Mouse (Mus musculus) liver, embryonic 11.5 days (tissue): ENCODE measurements around the gene Slc47a1. TPM values are rescaled to one million over a fixed set of nuclear protein-coding genes. Genes with fewer than 3 reads are reported as not detected.

ENCODE experiments used
- ATAC-seq: fragments of 200-750 bp; cut with Nextera tagmentation; replicated peaks from 2 replicates; pipeline ENCODE4 v1.8.0; 2017; ENCODE audit warnings: moderate number of reproducible peaks, mild to moderate bottlenecking, moderate TSS enrichment, moderate library complexity; ENCODE audit not compliant: low FRiP score
- DNase-seq: peaks from one replicate; pipeline ENCODE4 v3.0.0-alpha.2; 2017; ENCODE audit warnings: low spot score
- H3K27ac ChIP-seq: fragments of 300-500 bp; sonication (generic); 2 replicates; pipeline ENCODE4 v1.5.1; 2014; ENCODE audit warnings: mild to moderate bottlenecking, low read depth, low read length, control low read depth
- H3K27me3 ChIP-seq: fragments of 300-500 bp; sonication (generic); replicated peaks from 2 replicates; pipeline ENCODE4 v1.6.1; 2014; ENCODE audit warnings: low read length, mixed read lengths; ENCODE audit not compliant: control insufficient read depth, insufficient read depth
- H3K36me3 ChIP-seq: fragments of 300-500 bp; sonication (generic); 2 replicates; pipeline ENCODE4 v1.6.1; 2014; ENCODE audit warnings: mild to moderate bottlenecking, low read length, moderate library complexity, mixed read lengths; ENCODE audit not compliant: control insufficient read depth, insufficient read depth
- H3K4me1 ChIP-seq: fragments of 300-500 bp; sonication (generic); replicated peaks from 2 replicates; pipeline ENCODE4 v1.6.1; 2014; ENCODE audit warnings: low read length, mixed read lengths; ENCODE audit not compliant: control insufficient read depth, insufficient read depth
- H3K4me2 ChIP-seq: fragments of 300-500 bp; sonication (generic); 2 replicates; pipeline ENCODE4 v1.6.1; 2014; ENCODE audit warnings: mild to moderate bottlenecking, control low read depth, moderate library complexity
- H3K4me3 ChIP-seq: fragments of 300-500 bp; sonication (generic); 2 replicates; pipeline ENCODE4 v1.5.1; 2014; ENCODE audit warnings: low read depth, low read length, control low read depth
- H3K9ac ChIP-seq: fragments of 300-500 bp; sonication (generic); 2 replicates; pipeline ENCODE4 v1.6.1; 2014; ENCODE audit warnings: low read depth, low read length, control low read depth
- H3K9me3 ChIP-seq: fragments of 300-500 bp; sonication (generic); 2 replicates; pipeline ENCODE4 v1.6.1; 2016; ENCODE audit warnings: low read length, inconsistent platforms, mixed read lengths; ENCODE audit not compliant: control insufficient read depth
- WGBS: fragments of 180-500 bp; shearing (Covaris S2); extraction: QIAGEN DNeasy Blood & Tissue Kit; methylation state at CpG from one replicate; pipeline ENCODE4 v1.1.7; 2014; 5-methylcytosine and 5-hydroxymethylcytosine counted together
- polyA plus RNA-seq: library from polyadenylated mRNA; unstranded; fragments of >200 nt; fragmentation: Nextera tagmentation; extraction: Ambion mirVana; gene quantifications from 2 replicates; pipeline ENCODE4 v1.2.1, GENCODE M21; 2014

The Slc47a1 gene
- polyA plus RNA-seq, 1 experiment from 2014 or later, result 1.4 TPM

DNA sequence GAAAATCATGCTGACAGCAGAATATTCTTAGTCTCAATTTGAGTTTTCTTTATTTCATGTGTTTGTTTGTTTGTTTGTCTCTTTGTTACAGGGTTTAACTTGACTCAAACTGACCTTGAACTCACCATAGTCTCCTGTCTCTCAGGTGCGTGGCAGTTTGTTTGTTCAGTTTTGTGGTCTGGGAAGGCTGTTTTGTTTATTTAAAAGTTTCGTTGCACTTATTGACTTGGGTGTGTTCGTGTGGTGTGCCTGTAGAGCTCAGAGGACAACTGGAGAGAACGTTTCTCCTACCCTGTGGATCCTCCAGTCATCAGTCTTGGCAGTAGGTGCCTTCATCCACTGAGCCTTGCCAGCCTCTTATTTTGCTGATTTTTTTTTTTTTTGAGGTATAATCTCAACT lies 10.8 kb upstream of the Slc47a1 start:
- DNase-seq, result no peak
- Histone ChIP-seq H3K4me2 (no peak overlapping the region), H3K27ac (no peak overlapping the region), H3K27me3 (no peaks in the 10 kb centered on the region), H3K4me3 (no peak overlapping the region), H3K9ac (no peak overlapping the region), H3K36me3 (no peaks in the 10 kb centered on the region), H3K4me1 (no peaks in the 10 kb centered on the region), H3K9me3 (no peaks in the 10 kb centered on the region)
- no peak for ATAC-seq
- WGBS, result 64% methylated on average over 4 of the region's 4 CpGs

DNA sequence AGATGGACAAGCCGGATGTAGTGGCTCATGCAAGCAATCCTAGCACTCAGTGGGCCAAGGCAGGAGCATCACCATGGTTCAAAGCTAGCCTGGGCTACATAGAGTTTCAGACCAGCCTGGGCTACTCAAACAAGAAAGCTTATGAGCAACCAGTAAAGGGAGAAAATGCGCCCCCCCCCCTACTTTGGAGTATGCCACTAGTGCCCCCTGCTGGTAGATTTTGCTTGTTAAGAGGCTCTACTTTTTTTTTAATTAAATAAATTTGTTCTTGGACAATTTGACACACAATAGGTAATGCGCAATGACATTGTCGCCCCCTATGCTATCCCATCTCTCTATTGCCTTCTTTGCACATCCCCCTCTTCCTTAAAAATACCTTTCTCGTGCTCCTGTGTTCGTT lies 9.9 kb upstream of the Slc47a1 start:
- DNase-seq, result peak; percentile 41

DNA sequence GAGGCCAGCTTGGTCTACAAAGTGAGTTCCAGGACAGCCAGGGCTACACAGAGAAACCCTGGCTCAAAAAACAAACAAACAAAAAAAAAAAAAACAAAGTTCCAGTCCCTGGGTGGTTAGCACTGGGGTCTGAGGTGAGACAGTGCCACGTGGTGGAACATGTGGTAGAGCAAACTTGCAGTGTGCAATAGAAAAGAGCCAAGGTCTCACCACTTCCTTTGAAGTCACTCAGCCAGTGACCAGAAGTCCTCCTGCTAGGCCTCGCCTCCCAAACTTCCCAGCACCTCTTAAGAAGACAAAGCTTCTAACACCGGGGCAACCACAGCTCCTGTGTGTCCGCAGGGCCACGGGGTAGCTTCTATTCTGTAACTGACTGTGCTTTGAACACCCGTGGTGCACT lies 9.1 kb upstream of the Slc47a1 start:
- Histone ChIP-seq H3K9ac (no peak overlapping the region), H3K4me2 (no peak overlapping the region), H3K27ac (no peak overlapping the region), H3K36me3 (no peaks in the 10 kb centered on the region), H3K4me3 (no peak overlapping the region), H3K4me1 (no peaks in the 10 kb centered on the region), H3K27me3 (no peaks in the 10 kb centered on the region), H3K9me3 (no peaks in the 10 kb centered on the region)
- WGBS, result 66% methylated on average over 6 of the region's 6 CpGs
- DNase-seq (no peak), ATAC-seq (no peak)

More for the DNA sequence above, 9.9 kb upstream of the Slc47a1 start:
- Histone ChIP-seq H3K4me3 (no peak overlapping the region), H3K4me1 (no peaks in the 10 kb centered on the region), H3K4me2 (no peak overlapping the region), H3K27ac (no peak overlapping the region), H3K36me3 (no peaks in the 10 kb centered on the region), H3K27me3 (no peaks in the 10 kb centered on the region), H3K9me3 (no peaks in the 10 kb centered on the region), H3K9ac (no peak overlapping the region)
- 57% methylated on average over 6 of the region's 6 CpGs for WGBS
- no peak for ATAC-seq

DNA sequence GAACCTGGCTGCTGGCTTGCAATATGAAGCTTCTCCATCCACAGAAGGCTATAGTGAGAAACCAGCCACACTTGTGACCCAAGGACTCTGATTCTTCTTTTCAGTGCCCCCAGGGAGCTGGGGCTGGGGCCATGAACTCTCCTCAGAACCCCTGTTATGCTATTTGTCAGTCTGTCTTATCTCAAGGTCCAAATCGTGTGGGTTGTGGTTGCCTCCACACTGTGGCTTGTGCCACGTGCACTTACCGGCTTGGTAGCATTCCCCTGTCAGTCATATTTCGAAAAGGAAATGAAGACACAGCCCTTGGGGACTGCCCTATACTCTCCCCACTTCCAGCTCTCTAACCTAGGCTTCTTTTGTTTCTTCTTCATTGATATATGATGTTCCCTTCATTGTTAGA lies 7.6 kb upstream of the Slc47a1 start:
- Histone ChIP-seq H3K4me2 (no peak overlapping the region), H3K27ac (no peak overlapping the region), H3K9ac (no peak overlapping the region), H3K4me1 (no peaks in the 10 kb centered on the region), H3K27me3 (no peaks in the 10 kb centered on the region), H3K36me3 (no peaks in the 10 kb centered on the region), H3K4me3 (no peak overlapping the region), H3K9me3 (no peaks in the 10 kb centered on the region)
- DNase-seq (no peak), ATAC-seq (no peak)
- WGBS, result 42% methylated on average over 4 of the region's 4 CpGs

DNA sequence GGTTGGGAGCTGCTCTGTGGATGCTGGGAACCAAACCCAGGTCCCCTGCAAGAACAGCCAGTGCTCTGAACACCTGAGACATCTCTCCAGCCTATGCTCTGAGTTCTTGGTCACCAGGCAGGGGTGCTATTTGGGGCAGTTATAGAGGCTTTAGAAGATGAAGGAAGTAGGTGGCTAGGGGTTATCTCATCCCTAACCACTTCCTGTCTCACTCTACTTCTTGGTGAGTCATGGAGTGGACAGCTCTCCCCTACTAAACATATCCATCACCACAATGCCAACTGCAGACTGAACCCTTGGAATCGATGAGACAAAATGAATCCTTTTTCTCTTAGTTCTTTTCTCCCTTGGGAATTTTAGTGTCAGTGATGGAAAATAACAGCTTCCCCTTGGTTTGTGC lies 3.1 kb upstream of the Slc47a1 start:
- Histone ChIP-seq H3K9ac (no peak overlapping the region), H3K4me1 (0 out of 2 replicates have a peak, but pooled peaks cover 5% of the 10 kb centered on the region), H3K27ac (no peak overlapping the region), H3K9me3 (no peaks in the 10 kb centered on the region), H3K4me2 (no peak overlapping the region), H3K36me3 (no peaks in the 10 kb centered on the region), H3K4me3 (no peak overlapping the region), H3K27me3 (peaks cover 36% of the 10 kb centered on the region)
- WGBS, result 69% methylated on average over 1 of the region's 1 CpGs
- DNase-seq (no peak), ATAC-seq (no peak)

DNA sequence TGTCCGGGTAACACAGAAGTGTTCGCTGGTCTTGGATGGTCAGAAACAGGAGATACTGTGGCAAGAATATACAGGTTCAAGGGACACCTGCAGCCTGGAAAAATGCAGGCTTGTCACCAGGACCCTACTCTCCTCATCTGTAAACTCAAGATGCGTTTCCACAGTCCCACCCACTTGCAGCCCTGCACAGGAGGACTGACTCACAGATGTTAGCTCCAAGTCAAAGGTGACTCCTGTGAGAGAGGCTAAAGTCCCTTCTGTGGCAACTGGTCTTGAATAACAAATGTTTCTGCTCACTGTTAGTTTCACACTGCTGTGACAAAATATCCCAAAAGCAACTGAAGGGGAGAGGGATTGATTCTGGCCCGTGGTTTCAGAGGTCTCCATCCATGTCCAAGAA lies 506 bp upstream of the Slc47a1 start:
- H3K4me3 ChIP-seq, result no peak overlapping the region
- no peak overlapping the region for H3K9ac ChIP-seq
- no peaks in the 10 kb centered on the region for H3K9me3 ChIP-seq
- no peaks in the 10 kb centered on the region for H3K36me3 ChIP-seq
- 0 out of 2 replicates have a peak, but pooled peaks cover 5% of the 10 kb centered on the region for H3K4me1 ChIP-seq
- H3K4me2 ChIP-seq, result no peak overlapping the region
- DNase-seq (no peak), ATAC-seq (no peak)
- no peak overlapping the region for H3K27ac ChIP-seq
- peaks cover 42% of the 10 kb centered on the region for H3K27me3 ChIP-seq
- WGBS, result 60% methylated on average over 4 of the region's 4 CpGs

DNA sequence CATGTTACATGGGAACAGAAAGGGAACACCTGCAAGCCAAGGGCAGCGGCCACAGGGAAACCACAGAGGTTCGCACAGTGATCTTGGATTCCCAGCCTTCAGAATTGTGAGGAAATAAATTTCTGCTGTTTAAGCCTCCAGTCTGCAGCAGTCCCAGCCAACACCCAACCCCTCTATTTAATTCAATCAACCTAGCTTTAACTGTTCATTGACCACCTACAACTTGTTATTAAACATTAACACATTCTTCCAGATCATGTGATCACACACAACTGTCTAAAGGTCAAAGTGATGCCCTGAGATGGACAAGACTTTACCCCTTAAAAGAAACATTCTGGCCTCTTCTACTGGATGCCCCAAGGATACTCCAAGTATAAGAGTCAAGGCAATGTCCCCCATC lies 9.5 kb downstream of the Slc47a1 start:
- Histone ChIP-seq H3K36me3 (no peaks in the 10 kb centered on the region), H3K4me2 (no peak overlapping the region), H3K9me3 (no peaks in the 10 kb centered on the region), H3K27ac (no peak overlapping the region), H3K9ac (no peak overlapping the region), H3K4me3 (no peak overlapping the region), H3K4me1 (no peaks in the 10 kb centered on the region; the same call in 1 of the 2 replicates), H3K27me3 (no peaks in the 10 kb centered on the region; the same call in 1 of the 2 replicates)
- DNase-seq, result no peak
- ATAC-seq, result no peak
- 89% methylated on average over 2 of the region's 2 CpGs for WGBS

DNA sequence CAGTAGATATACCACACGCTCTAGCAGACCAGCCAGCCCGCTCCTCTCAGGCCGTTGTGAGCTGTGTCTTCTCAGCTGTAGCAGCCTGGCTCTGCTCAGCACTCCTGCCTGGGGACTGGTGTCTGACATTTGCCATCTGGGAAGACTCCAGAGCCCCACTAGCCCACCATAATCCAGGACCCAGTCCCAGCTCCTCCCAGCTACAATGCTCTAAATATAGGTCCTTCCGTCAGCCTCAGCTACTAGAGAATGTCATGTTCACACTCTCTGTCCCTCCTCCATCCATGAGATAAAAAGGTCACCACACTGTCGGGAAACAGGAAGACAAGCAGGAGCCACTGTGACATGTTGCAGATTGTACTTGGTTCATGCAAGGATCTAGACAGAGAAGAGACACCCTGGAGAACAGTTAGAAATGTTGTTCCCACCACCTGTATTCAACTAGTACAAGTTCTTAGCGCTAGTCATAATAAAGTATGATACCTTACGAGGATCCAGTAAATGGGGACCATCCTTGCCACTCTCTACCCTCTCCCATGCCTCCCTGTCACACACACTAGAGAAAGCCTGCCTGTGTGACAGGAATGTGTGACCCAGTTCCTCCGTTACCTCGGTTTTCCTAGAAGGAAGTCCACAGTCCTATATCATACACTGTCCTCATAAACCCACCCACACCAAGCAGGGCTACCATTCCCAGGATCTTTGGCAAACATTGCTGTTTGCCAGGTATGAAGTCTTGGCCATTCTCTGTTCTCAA lies 11.4 kb downstream of the Slc47a1 start:
- no peak for ATAC-seq
- H3K36me3 ChIP-seq, result no peaks in the 10 kb centered on the region
- no peak for DNase-seq
- H3K9ac ChIP-seq, result no peak overlapping the region
- H3K4me2 ChIP-seq, result no peak overlapping the region
- no peaks in the 10 kb centered on the region for H3K27me3 ChIP-seq
- no peak overlapping the region; the same call in 1 of the 2 replicates for H3K27ac ChIP-seq
- WGBS, result 59% methylated on average over 9 of the region's 9 CpGs
- no peaks in the 10 kb centered on the region for H3K9me3 ChIP-seq
- H3K4me3 ChIP-seq, result no peak overlapping the region
- no peaks in the 10 kb centered on the region; the same call in 1 of the 2 replicates for H3K4me1 ChIP-seq

DNA sequence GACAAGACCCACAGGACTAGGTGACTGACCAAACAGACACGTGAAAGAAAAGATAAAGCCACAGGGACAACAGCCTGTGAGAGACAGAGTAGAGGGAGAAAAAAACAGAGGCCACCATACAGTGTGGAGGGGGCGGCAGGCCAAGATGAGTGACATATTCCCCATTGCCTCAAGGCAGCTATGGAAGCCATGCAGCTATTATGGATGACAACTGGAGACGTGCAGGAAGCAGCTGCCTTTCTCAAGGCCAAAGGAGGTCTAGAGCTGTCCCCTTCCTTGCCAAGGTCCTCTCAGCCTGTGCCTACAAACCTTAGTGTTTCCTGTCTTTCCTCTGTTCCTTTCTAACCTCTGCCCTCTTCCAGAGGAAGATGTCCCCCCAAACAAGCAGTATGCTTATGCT lies 12.2 kb downstream of the Slc47a1 start:
- no peaks in the 10 kb centered on the region for H3K36me3 ChIP-seq
- no peaks in the 10 kb centered on the region for H3K27me3 ChIP-seq
- DNase-seq (no peak), ATAC-seq (no peak)
- H3K9me3 ChIP-seq, result no peaks in the 10 kb centered on the region
- WGBS, result 53% methylated on average over 3 of the region's 3 CpGs
- H3K27ac ChIP-seq, result no peak overlapping the region; the same call in 1 of the 2 replicates
- no peak overlapping the region for H3K9ac ChIP-seq
- H3K4me1 ChIP-seq, result no peaks in the 10 kb centered on the region; the same call in 1 of the 2 replicates
- H3K4me2 ChIP-seq, result no peak overlapping the region
- no peak overlapping the region for H3K4me3 ChIP-seq
